Mouse (Mus musculus) ES-Bruce4 (cell line): ENCODE measurements around the gene Mydgf.

ENCODE experiments used
- CTCF ChIP-seq: IDR thresholded peaks from one replicate; pipeline ENCODE4 v1.8.1; 2011; ENCODE audit warnings: low read depth, low read length
- EP300 ChIP-seq: IDR thresholded peaks from 2 replicates; pipeline ENCODE4 v1.6.1; 2011; ENCODE audit warnings: low read depth, low read length; ENCODE audit not compliant: insufficient read depth

- TF ChIP-seq EP300 (no peak), CTCF (no peak)
Observed at GRCm38 (mm10) chr17:56163523-56164102, 20.1 kb downstream of the Mydgf start.
